Mouse (Mus musculus) natural killer cell, adult 2 months (primary cell): ENCODE results near the gene Srsf2.
"Not testable (repeated sequence)": the region's sequence is repeated elsewhere in the genome, so short reads cannot be mapped to it uniquely, and the experiment has no call there.

Experiments used
- DNase-seq, 2 experiments: peaks; one replicate each; pipeline ENCODE4 v3.0.0; 2022; ENCODE audit warnings: low spot score in 2 of 2

Gene Srsf2

DNA sequence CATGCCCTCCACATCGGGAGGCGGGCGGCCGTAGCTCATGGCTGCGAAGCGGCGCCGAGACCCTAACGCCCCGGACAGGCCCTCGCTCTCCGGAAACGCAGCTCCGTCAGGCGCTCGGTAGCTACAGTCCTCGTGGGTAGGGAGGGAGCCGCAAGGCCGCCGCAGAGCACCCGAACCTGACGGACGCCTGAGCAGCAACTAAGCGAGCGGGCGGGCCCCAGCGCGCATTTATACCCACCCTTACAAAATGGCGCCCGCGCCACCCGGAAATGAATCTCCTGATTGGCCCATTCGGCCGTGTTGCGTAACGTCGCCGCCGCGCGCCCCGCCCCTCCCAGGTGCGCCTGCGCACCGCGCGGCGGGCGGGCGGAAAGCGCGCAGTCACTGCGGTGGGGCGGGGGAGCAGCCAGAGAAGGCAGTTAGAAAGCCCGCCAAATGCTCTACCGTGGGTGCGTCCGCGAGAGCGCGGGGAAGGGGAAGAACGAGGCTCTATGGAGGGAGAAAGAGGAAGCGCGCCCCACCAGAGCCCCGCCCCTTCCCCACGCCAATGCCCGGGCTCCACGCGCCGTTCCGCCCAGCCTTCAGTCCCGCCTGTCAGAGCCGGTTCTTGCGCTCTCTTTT, at the start of gene Srsf2:
Srsf2 (minus strand) TSS at position 204 of the 621 bp plus-strand sequence.
- DNase-seq = peak; percentile 96 to 97

- DNase-seq = not testable (repeated sequence)
These were observed 49.7 kb upstream of the Srsf2 start for GRCm38 (mm10) chr11:116902588-116902987.

- no peak for DNase-seq
These were observed 46.4 kb upstream of the Srsf2 start for GRCm38 (mm10) chr11:116899247-116899646.

- DNase-seq = no peak
These were observed 42.5 kb upstream of the Srsf2 start for GRCm38 (mm10) chr11:116895402-116895801.

DNA sequence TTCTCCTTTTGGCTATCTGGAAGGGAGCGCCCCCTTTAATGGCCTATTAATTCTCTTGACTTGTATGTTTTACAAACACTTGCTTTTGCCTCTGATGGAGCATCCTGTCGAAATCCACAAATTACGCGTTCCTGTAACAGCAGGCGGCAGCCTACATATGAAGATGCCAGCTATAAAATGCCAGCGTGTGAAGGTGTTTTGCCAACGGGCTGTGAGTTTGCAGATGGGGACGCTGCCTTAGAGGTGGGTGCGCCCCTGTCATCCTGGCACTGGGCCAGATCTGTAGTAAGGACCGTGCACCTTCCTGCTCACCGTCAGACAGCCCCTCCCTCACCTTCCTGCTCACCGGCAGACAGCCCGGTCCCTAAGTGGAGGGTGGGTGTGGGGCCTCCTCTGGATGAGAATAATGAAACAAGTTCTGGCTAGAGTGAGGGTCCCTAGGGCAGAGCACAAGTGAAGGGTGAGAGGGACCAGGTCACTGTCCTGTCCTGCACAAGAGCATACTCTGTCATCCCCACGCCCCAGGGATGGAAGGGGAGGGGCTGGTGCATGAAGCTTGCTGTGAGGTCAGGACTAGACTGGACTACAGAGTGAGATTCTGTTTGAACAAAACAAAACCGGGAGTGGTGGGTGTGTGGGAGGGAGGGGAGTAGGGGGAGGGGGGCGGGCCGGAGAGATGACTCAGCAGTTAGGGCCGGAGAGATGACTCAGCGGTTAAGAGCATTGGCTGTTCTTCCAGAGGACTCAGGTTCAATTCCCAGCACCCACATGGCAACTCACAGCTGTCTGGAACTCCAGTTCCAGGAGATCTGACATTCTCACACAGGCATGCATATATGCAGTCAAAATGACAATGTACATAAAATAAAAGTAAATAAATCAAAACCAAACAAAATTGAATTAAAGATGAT, 40.9 kb upstream of the Srsf2 start:
- DNase-seq = no peak

DNA sequence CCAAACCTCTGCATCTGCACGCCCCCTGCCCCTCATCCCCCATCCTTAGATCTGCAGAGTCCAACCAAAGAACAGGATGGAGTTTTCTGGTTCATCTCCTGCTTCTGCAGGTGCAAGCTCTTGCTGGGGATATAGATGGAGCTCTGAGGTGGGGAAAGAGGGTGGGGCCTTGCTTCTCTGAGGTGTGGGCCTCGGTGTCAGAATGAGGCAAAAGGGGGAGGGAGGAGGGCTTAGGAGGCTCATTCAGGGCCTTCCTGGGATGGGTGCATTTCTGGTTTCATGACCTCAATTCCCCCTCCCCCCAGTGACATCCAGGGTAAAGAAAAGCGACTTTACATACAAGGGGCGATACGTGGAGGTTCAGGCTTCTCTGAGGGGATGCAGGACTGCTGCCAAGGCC, 34.2 kb upstream of the Srsf2 start:
- DNase-seq = no peak

DNA sequence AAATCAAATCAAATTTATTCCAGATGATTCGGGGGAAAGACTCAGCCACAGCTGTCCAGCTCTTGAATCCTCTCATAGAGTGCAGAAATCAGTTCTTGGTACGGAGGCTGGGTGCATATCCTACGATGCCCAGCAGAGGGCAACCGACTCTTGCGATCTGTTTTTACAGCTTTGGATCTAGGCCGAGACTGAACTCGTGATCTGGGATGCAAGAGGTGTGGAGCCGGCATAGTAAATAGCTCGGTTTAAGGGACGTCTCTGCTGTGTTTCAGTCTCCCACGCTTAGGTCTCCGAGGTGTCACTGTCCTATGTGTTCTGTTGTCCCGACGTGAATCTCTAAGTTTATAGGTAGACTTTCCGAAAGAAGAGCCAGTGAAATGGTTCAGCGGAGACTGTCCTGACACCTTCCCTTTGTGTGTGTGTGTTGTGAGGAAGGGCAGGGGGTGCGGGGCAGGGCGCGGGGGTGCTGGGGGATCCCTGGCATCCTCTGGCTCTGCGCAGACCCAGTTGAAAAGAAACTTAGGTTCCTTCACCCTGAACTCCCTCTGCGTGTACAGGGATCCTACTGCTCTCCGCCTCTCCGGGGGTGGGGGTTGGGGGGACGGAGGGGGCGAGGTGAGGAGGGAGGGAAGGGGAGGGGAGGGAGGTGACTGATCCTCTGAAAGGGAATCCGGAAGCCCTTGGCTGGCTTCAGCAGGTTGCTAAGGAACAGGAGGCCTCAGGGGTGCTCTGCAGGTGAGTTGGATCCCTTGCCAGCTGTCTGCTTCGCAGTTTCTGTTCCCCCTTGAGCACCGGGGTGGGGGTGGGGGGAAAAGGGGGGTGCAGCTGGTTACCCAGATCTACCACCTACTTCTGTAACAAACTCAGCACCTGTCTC, 32.6 kb upstream of the Srsf2 start:
- peak; percentile 42 to 64 for DNase-seq

- no peak for DNase-seq
These were observed 31.2 kb upstream of the Srsf2 start for GRCm38 (mm10) chr11:116884061-116884460.

- DNase-seq = no peak
These were observed 29.6 kb upstream of the Srsf2 start for GRCm38 (mm10) chr11:116882446-116882845.

DNA sequence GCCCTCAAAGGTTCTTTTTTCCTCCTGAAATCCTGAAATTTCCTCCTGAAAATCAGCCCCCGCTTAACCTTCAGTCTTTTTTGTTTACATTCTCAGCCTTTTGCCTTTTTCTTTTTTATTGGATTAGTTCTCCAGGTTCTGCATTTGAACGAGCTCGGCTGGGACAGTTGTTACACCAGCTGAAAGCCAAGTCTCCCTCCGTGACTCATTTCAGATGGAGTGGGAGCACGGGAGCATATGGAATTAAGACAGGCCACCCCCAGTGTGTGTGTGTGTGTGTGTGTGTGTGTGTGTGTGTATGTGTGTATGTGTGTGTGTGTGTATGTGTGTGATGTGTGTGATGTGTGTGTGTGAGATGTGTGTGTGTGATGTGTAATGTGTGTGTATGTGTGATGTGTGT, 28.5 kb upstream of the Srsf2 start:
- no peak for DNase-seq

DNA sequence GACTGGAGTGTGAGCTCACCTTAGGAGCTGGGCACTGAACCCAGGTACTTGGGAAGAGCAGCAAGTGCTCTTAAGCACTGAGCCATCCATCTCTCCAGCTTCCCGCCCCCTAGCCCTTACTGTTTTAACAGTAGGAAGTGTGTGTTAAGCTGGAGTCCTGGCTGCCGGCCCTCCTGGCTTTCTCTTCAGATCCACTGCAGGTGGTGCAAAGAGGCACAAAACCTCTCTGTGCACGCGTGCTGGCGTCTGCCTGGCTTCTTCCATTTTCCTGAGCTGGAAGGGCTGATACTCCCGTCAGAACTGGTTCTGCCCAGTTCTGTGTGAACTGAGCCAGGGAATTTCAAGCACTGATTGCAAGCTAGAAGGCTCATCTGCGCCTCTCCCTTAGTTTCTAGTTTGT, 27.9 kb upstream of the Srsf2 start:
- no peak for DNase-seq

DNA sequence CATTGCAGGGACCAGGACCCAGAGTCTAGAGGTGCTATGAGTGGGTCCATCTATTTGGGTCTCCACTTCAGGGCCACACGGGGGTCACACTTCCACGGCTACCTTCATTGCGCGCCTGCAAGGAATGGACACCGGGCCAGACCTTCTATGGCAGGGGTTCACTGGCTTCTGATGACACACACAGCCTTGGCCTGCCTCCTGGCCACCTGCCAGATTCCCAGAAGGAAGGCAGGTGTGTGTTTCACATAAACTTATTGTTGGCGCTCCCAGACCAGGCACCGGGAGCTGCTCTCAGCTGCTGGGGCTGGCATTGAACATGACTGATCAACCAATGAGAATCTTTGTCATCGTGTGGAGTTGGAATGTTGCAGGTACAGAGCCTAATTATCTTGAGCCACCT, 25.6 kb upstream of the Srsf2 start:
- no peak for DNase-seq

DNA sequence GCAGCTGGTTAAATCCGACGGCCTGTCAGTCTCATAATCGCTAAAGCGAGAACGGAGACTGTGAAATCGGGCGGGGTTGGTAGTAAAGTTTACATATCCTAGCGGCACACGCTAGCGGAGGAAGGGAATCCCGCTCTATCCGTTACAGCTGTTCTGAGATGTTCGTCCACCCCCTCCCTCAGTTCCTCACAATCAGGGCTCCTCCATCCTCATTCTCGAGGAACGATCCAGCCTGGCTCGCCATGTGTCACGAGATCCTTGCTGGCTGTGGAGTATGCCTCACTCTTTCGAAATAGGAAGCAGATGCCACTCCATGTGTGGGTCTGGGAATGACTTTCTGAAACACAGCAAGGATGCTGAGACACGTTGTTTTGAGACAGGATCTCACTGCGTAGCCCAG, 21.1 kb upstream of the Srsf2 start:
- DNase-seq = no peak

DNA sequence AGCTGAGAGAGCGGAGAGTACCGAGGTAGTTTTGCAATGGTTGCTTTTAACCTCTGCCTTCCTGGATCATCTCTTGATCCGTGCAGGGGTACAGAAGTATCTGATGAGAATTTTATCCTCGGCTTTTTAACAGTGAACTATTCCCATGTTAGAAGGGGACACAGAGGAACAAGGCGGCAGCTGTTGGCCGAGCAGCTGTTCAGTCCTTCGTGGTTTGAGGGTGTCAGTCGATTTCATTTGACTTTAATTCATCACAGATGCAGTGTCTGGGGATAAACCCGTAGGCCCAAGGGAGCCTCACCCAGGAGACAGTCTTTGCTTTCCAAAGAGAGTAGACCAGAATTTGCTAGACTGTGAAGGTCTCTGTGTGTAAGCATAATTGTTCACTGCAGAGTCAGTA, 18.6 kb upstream of the Srsf2 start:
- no peak for DNase-seq

GRCm38 (mm10) chr11:116869641-116870040, 16.7 kb upstream of the Srsf2 start:
- no peak for DNase-seq

GRCm38 (mm10) chr11:116869223-116869622, 16.3 kb upstream of the Srsf2 start:
- no peak for DNase-seq

DNA sequence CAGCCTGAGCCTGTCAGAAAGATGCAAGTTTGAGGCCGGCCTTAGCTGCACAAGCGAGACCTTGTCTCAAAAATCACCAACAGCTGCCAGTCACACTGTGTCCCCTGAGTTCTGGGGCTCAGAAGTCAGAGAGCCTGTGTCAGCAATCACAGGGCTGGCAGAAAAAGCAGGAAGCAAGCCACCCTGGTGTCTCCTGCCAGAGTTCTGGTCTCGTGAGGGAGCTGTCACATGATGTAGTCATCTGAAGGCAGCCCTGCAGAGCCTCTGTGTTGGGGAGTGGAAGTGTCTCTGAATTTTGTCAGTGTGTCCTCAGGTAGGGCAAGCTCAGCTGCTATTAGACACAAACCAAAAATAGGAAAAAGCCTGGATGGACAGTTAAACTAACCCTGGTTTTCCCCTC, 15.2 kb upstream of the Srsf2 start:
- no peak for DNase-seq

DNA sequence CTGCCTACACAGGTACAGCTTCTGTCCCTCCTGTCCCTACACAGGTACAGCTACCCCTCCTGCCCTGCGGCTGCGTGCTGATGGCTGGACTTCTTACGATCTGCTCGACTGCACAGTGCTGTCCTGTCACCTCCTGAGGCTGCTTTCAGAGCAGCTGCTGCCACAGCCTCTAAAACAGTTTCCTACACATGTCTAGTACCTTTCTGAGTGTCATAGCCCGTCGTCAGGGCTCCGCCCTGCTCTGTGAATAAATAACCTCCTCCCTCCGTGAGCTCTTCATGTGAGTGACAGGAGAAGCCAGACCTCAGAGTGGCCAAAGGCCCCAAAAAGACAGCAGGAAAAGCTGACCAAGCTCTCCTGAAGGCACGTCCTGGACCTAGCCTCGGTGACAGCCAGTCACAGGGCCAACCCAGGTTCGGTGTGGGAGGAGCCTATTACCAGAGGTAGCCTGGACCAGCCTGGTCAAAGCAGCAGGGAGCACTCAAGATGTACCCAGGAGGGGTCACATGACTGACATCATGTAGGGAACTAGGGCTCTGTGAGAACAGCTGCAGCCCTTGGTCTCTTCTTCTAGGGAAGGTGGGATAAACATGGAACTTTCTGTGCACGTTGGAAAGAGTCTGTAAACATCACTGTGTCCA, 13.2 kb upstream of the Srsf2 start:
- no peak for DNase-seq

DNA sequence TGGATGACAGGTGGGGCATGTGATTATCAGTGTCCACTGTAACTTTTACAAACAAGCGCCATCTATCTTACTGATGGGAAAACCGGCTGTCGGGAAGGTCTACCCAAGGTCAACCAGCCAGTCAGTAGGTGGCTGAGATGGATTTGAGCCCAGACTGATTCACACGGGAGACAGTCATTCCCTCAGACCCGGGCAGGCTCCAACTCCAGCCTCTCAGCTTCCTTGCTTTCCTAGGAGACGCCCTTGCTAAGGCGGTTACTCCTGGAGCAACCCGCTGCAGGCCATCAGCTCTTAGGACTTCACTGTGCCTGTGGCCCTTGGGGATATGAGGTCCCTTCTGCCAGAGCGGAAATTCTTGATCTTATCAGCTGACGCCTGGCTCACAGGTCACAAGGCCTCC, 11.6 kb upstream of the Srsf2 start:
- no peak for DNase-seq

- DNase-seq = no peak
These were observed 4.4 kb upstream of the Srsf2 start for GRCm38 (mm10) chr11:116857183-116857850.

GRCm38 (mm10) chr11:116854279-116854678, 1.4 kb upstream of the Srsf2 start:
- DNase-seq = no peak
